Mouse (Mus musculus) stomach, postnatal 0 days (tissue): ENCODE results near the gene Sema3f.

Source experiments
- CTCF ChIP-seq: IDR thresholded peaks from 2 replicates; pipeline ENCODE4 v1.5.1; 2016; ENCODE audit warnings: antibody characterized with exemption, low read depth, mild to moderate bottlenecking, moderate library complexity
- EP300 ChIP-seq: optimal IDR thresholded peaks from 2 replicates; pipeline ENCODE3; 2016; ENCODE audit warnings: antibody characterized with exemption

DNA sequence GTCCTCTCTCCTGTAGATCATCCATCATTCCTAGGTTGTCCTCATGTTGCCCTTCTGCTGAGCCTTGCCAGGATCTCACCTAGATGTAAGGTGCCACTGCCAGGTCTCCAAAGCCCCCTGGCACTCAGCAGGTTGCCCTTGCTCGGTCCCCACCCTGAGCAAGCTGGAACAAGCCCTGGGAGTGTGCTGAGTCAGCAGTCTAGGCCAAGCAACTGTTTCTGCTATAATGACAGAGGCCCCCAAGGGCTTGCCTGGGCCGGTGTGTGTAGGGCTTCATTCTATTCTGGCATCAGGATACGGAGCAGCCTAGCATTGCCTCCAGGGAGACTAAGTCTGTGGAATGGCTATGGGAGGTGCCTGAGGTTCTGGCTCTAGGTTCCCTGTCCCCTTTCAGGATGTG, 49.5 kb downstream of the Sema3f start:
- TF ChIP-seq EP300 (no peak), CTCF (no peak)
